Mouse (Mus musculus) brain, embryonic 14.5 days (tissue): ENCODE data around the gene Txndc11.

ENCODE experiments used
- CTCF ChIP-seq: fragments of 200-500 bp; IDR thresholded peaks from 2 replicates; pipeline ENCODE4 v1.5.1; 2012; ENCODE audit warnings: inconsistent platforms, mild to moderate bottlenecking, moderate library complexity, borderline replicate concordance; ENCODE audit not compliant: insufficient read depth, insufficient read length; ENCODE audit errors: extremely low read depth
- POLR2A ChIP-seq: fragments of 200-500 bp; IDR thresholded peaks from 2 replicates; pipeline ENCODE4 v1.6.1; 2012; ENCODE audit warnings: mild to moderate bottlenecking, inconsistent platforms, borderline replicate concordance; ENCODE audit not compliant: poor library complexity, insufficient read depth, insufficient read length, severe bottlenecking; ENCODE audit errors: extremely low read depth

- peak; percentile 82 for TF ChIP-seq CTCF
- peak; percentile 84 for TF ChIP-seq POLR2A
Measured at GRCm38 (mm10) chr16:11176208-11176883, 41.9 kb upstream of the Txndc11 start, which contains the start of gene Zc3h7a.
